Mouse (Mus musculus) limb, embryonic 15.5 days (tissue): ENCODE data around the gene Mgat5b. TPM values are rescaled to one million over a fixed set of nuclear protein-coding genes. Genes with fewer than 3 reads are reported as not detected.
A peak's percentile ranks its signal among the peaks of the same experiment; 100 is the strongest.

Source experiments
- ATAC-seq: fragments of 200-750 bp; cut with Nextera tagmentation; 2 replicates; pipeline ENCODE4 v1.8.0; 2017; ENCODE audit warnings: low read depth, moderate TSS enrichment; ENCODE audit not compliant: insufficient number of reproducible peaks, low FRiP score, low TSS enrichment
- H3K27ac ChIP-seq: fragments of 300-500 bp; sonication (generic); 2 replicates; pipeline ENCODE4 v1.5.1; 2015; ENCODE audit warnings: moderate library complexity, mild to moderate bottlenecking, inconsistent platforms
- H3K27me3 ChIP-seq: fragments of 300-500 bp; sonication (generic); 2 replicates; pipeline ENCODE4 v1.6.1; 2015; ENCODE audit warnings: inconsistent platforms
- H3K36me3 ChIP-seq: fragments of 300-500 bp; sonication (generic); 2 replicates; pipeline ENCODE4 v1.6.1; 2015; ENCODE audit warnings: inconsistent platforms
- H3K4me1 ChIP-seq: fragments of 300-500 bp; sonication (generic); 2 replicates; pipeline ENCODE4 v1.6.1; 2015; ENCODE audit warnings: inconsistent platforms
- H3K4me2 ChIP-seq: fragments of 300-500 bp; sonication (generic); 2 replicates; pipeline ENCODE4 v1.6.1; 2015; ENCODE audit warnings: mild to moderate bottlenecking, inconsistent platforms
- H3K4me3 ChIP-seq: fragments of 300-500 bp; sonication (generic); 2 replicates; pipeline ENCODE4 v1.5.1; 2015; ENCODE audit warnings: mild to moderate bottlenecking, inconsistent platforms
- H3K9ac ChIP-seq: fragments of 300-500 bp; sonication (generic); 2 replicates; pipeline ENCODE4 v1.6.1; 2015; ENCODE audit warnings: inconsistent platforms
- H3K9me3 ChIP-seq: fragments of 300-500 bp; sonication (generic); 2 replicates; pipeline ENCODE4 v1.6.1; 2016; ENCODE audit warnings: inconsistent platforms
- WGBS: fragments of 180-500 bp; shearing (Covaris S2); methylation state at CpG from one replicate; pipeline ENCODE4 v1.1.7; 2015; 5-methylcytosine and 5-hydroxymethylcytosine counted together
- polyA plus RNA-seq: library from polyadenylated mRNA; unstranded; fragments of >200 nt; fragmentation: Nextera tagmentation; extraction: Ambion mirVana; gene quantifications from 2 replicates; pipeline ENCODE4 v1.2.1, GENCODE M21; 2015

Mgat5b gene
- polyA plus RNA-seq, 1 experiment from 2014 or later, result 1.2 TPM

- no peaks in the 10 kb centered on the region for H3K9me3 ChIP-seq
- H3K27ac ChIP-seq, result no peak overlapping the region
- H3K4me1 ChIP-seq, result peaks cover 8% of the 10 kb centered on the region; the same call in 1 of the 2 replicates
- no peak for ATAC-seq
- no peak overlapping the region for H3K4me2 ChIP-seq
- no peaks in the 10 kb centered on the region for H3K27me3 ChIP-seq
- no peaks in the 10 kb centered on the region for H3K36me3 ChIP-seq
- no peak overlapping the region for H3K4me3 ChIP-seq
- 44% methylated on average over 5 of the region's 5 CpGs for WGBS
- no peak overlapping the region for H3K9ac ChIP-seq
These were observed 39.9 kb downstream of the Mgat5b start for GRCm38 (mm10) chr11:116958601-116959000.

- Histone ChIP-seq H3K9ac (0 out of 2 replicates have a peak overlapping the region, but pooled peaks have one; percentile 14), H3K4me2 (no peak overlapping the region), H3K36me3 (no peaks in the 10 kb centered on the region), H3K27ac (peak overlapping the region; percentile 38; the same call in 1 of the 2 replicates), H3K9me3 (no peaks in the 10 kb centered on the region), H3K4me3 (no peak overlapping the region), H3K4me1 (peaks cover 27% of the 10 kb centered on the region), H3K27me3 (no peaks in the 10 kb centered on the region)
- no peak for ATAC-seq
- 31% methylated on average over 7 of the region's 7 CpGs for WGBS
These were observed 46.4 kb downstream of the Mgat5b start for GRCm38 (mm10) chr11:116965061-116965460.

- 71% methylated on average over 2 of the region's 2 CpGs for WGBS
- no peak for ATAC-seq
- no peak overlapping the region for H3K27ac ChIP-seq
- H3K4me3 ChIP-seq, result no peak overlapping the region
- H3K27me3 ChIP-seq, result no peaks in the 10 kb centered on the region
- H3K9me3 ChIP-seq, result no peaks in the 10 kb centered on the region
- no peaks in the 10 kb centered on the region for H3K36me3 ChIP-seq
- H3K9ac ChIP-seq, result no peak overlapping the region
- H3K4me2 ChIP-seq, result no peak overlapping the region
- H3K4me1 ChIP-seq, result peaks cover 27% of the 10 kb centered on the region
These were observed 47.3 kb downstream of the Mgat5b start for GRCm38 (mm10) chr11:116965961-116966360.

GRCm38 (mm10) chr11:116968586-116968985, 49.9 kb downstream of the Mgat5b start:
- H3K9ac ChIP-seq, result no peak overlapping the region
- WGBS, result 74% methylated on average over 9 of the region's 9 CpGs
- H3K4me1 ChIP-seq, result peaks cover 24% of the 10 kb centered on the region
- no peak overlapping the region for H3K27ac ChIP-seq
- H3K36me3 ChIP-seq, result no peaks in the 10 kb centered on the region
- no peak for ATAC-seq
- no peak overlapping the region for H3K4me2 ChIP-seq
- no peak overlapping the region for H3K4me3 ChIP-seq
- no peaks in the 10 kb centered on the region for H3K27me3 ChIP-seq
- no peaks in the 10 kb centered on the region for H3K9me3 ChIP-seq

- peaks cover 24% of the 10 kb centered on the region for H3K4me1 ChIP-seq
- H3K4me3 ChIP-seq, result no peak overlapping the region
- H3K9me3 ChIP-seq, result no peaks in the 10 kb centered on the region
- H3K9ac ChIP-seq, result no peak overlapping the region
- 71% methylated on average over 11 of the region's 11 CpGs for WGBS
- no peak overlapping the region for H3K27ac ChIP-seq
- no peak overlapping the region for H3K4me2 ChIP-seq
- no peaks in the 10 kb centered on the region for H3K27me3 ChIP-seq
- ATAC-seq, result no peak
- H3K36me3 ChIP-seq, result no peaks in the 10 kb centered on the region
These were observed 50.8 kb downstream of the Mgat5b start for GRCm38 (mm10) chr11:116969498-116969897.

- WGBS, result 70% methylated on average over 4 of the region's 4 CpGs
- Histone ChIP-seq H3K9me3 (no peaks in the 10 kb centered on the region), H3K4me3 (no peak overlapping the region), H3K27ac (no peak overlapping the region), H3K4me1 (peaks cover 13% of the 10 kb centered on the region), H3K36me3 (no peaks in the 10 kb centered on the region), H3K4me2 (no peak overlapping the region), H3K9ac (no peak overlapping the region), H3K27me3 (no peaks in the 10 kb centered on the region)
- ATAC-seq, result no peak
These were observed 52.2 kb downstream of the Mgat5b start for GRCm38 (mm10) chr11:116970847-116971246.

GRCm38 (mm10) chr11:116972828-116973227, 54.2 kb downstream of the Mgat5b start:
- H3K36me3 ChIP-seq, result no peaks in the 10 kb centered on the region
- no peak overlapping the region for H3K4me3 ChIP-seq
- no peak overlapping the region for H3K27ac ChIP-seq
- no peaks in the 10 kb centered on the region for H3K4me1 ChIP-seq
- no peak for ATAC-seq
- no peak overlapping the region for H3K4me2 ChIP-seq
- H3K27me3 ChIP-seq, result no peaks in the 10 kb centered on the region
- no peak overlapping the region for H3K9ac ChIP-seq
- H3K9me3 ChIP-seq, result no peaks in the 10 kb centered on the region
- 55% methylated on average over 4 of the region's 4 CpGs for WGBS

- Histone ChIP-seq H3K36me3 (no peaks in the 10 kb centered on the region), H3K4me2 (no peak overlapping the region), H3K27ac (no peak overlapping the region), H3K9ac (no peak overlapping the region), H3K9me3 (no peaks in the 10 kb centered on the region), H3K4me1 (0 out of 2 replicates have a peak, but pooled peaks cover under 1% of the 10 kb centered on the region), H3K27me3 (no peaks in the 10 kb centered on the region), H3K4me3 (no peak overlapping the region)
- no peak for ATAC-seq
- WGBS, result 85% methylated on average over 9 of the region's 9 CpGs
These were observed 54.8 kb downstream of the Mgat5b start for GRCm38 (mm10) chr11:116973508-116973907.

GRCm38 (mm10) chr11:116974341-116974740, 55.7 kb downstream of the Mgat5b start:
- 82% methylated on average over 7 of the region's 7 CpGs for WGBS
- H3K27ac ChIP-seq, result no peak overlapping the region
- ATAC-seq, result no peak

GRCm38 (mm10) chr11:116980313-116980712, 61.6 kb downstream of the Mgat5b start:
- no peak overlapping the region for H3K27ac ChIP-seq
- H3K4me1 ChIP-seq, result peaks cover 15% of the 10 kb centered on the region
- 0 out of 2 replicates have a peak, but pooled peaks have one; percentile 32 for ATAC-seq
- no peaks in the 10 kb centered on the region for H3K27me3 ChIP-seq
- no peak overlapping the region for H3K4me2 ChIP-seq
- H3K36me3 ChIP-seq, result no peaks in the 10 kb centered on the region
- no peak overlapping the region for H3K9ac ChIP-seq
- H3K4me3 ChIP-seq, result no peak overlapping the region
- 22% methylated on average over 5 of the region's 5 CpGs for WGBS
- no peaks in the 10 kb centered on the region for H3K9me3 ChIP-seq

More at GRCm38 (mm10) chr11:116974341-116974740, 55.7 kb downstream of the Mgat5b start:
- no peaks in the 10 kb centered on the region for H3K9me3 ChIP-seq
- H3K36me3 ChIP-seq, result no peaks in the 10 kb centered on the region
- H3K4me2 ChIP-seq, result no peak overlapping the region
- 0 out of 2 replicates have a peak, but pooled peaks cover 4% of the 10 kb centered on the region for H3K4me1 ChIP-seq
- H3K9ac ChIP-seq, result no peak overlapping the region
- H3K4me3 ChIP-seq, result no peak overlapping the region
- no peaks in the 10 kb centered on the region for H3K27me3 ChIP-seq

GRCm38 (mm10) chr11:116982543-116982942, 63.9 kb downstream of the Mgat5b start:
- no peaks in the 10 kb centered on the region for H3K36me3 ChIP-seq
- no peak overlapping the region for H3K27ac ChIP-seq
- no peak for ATAC-seq
- no peaks in the 10 kb centered on the region for H3K9me3 ChIP-seq
- 55% methylated on average over 4 of the region's 4 CpGs for WGBS
- peaks cover 15% of the 10 kb centered on the region for H3K4me1 ChIP-seq
- no peak overlapping the region for H3K4me3 ChIP-seq
- H3K4me2 ChIP-seq, result no peak overlapping the region
- no peak overlapping the region for H3K9ac ChIP-seq
- no peaks in the 10 kb centered on the region for H3K27me3 ChIP-seq

- H3K27me3 ChIP-seq, result no peaks in the 10 kb centered on the region
- WGBS, result 79% methylated on average over 15 of the region's 15 CpGs
- no peak for ATAC-seq
- no peak overlapping the region for H3K4me2 ChIP-seq
- no peak overlapping the region for H3K27ac ChIP-seq
- no peak overlapping the region for H3K4me3 ChIP-seq
- H3K36me3 ChIP-seq, result no peaks in the 10 kb centered on the region
- no peaks in the 10 kb centered on the region for H3K9me3 ChIP-seq
- peaks cover 9% of the 10 kb centered on the region for H3K4me1 ChIP-seq
- H3K9ac ChIP-seq, result no peak overlapping the region
These were observed 67.1 kb downstream of the Mgat5b start for GRCm38 (mm10) chr11:116985504-116986385.
